Mouse (Mus musculus): ENCODE data around the gene Fstl4.

DNA sequence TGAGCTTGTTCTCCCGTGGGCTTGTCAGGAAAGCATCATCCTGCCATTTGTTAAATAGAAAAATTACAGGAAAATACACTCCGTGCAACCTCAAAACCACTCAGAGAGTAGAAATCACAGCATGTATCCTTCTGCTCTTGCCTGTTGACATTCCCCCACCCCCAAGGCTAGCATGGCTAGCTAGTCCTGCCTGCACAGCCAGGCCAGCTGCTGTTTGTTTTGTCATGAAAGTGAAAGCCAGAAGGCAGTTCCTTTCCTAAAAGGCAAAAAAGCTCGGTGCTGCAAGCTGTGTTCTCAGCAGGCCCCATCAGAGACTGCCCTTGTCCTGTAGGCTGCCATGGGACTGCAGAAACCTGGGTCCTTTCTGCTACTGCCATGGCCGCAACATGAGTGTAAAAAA is 418.4 kb downstream of the Fstl4 start:
- no peak for TF ChIP-seq POLR2A (IDR thresholded peaks at IDR 0.05; ENCODE audit: low read depth, low read length)
- TF ChIP-seq CTCF (IDR thresholded peaks at IDR 0.05; ENCODE audit: extremely low read depth, insufficient read length, insufficient replicate concordance, low read depth, low read length) = no peak
